Mouse (Mus musculus) regulatory T cell (primary cell): ENCODE results near the gene BC004004.

Experiments
- in situ Hi-C: fragments of 300-600 bp; cut with MboI, MseI; formaldehyde crosslinking; loops from one replicate; pipeline ENCODE4 v1.15.1; 2025; ENCODE audit warnings: high pct_unique_total_duplicates

The BC004004 gene

DNA sequence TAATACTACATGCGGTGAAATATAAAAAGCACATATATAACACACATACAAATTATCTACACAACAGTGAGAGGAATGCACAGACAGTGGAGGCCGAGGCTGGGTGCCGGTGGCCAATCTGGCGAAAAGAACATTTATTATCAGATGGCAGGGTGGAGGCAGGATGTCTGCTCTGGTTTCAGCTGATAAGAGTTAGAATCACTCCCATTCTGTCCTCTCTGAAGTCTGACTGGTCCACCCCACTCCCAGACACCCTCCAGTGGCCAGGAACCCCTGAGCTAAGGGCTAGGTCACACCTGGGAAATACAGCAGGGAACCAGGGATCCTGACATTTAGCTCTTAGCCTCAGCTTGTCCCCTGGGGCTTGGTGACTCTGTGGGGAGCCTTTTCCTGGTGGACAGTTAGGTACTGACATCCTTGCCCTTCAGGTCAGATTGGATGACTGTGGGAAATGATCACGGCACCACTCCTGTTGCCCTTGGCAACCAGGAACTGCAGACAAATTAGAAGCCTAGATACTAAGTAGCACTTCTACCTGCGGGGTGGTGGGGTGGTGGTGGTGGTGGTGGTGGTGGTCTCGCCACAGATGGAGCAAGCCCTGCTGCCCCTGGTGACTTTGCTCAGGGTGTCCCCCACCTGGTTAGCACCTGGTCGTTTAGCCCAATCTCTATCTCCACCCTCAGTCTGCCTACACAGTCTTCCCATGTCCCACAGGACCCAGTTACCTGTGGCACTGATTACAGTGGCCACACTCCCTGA lies 51.5 kb downstream of the BC004004 start:
- in situ Hi-C loops, result no loop called here

DNA sequence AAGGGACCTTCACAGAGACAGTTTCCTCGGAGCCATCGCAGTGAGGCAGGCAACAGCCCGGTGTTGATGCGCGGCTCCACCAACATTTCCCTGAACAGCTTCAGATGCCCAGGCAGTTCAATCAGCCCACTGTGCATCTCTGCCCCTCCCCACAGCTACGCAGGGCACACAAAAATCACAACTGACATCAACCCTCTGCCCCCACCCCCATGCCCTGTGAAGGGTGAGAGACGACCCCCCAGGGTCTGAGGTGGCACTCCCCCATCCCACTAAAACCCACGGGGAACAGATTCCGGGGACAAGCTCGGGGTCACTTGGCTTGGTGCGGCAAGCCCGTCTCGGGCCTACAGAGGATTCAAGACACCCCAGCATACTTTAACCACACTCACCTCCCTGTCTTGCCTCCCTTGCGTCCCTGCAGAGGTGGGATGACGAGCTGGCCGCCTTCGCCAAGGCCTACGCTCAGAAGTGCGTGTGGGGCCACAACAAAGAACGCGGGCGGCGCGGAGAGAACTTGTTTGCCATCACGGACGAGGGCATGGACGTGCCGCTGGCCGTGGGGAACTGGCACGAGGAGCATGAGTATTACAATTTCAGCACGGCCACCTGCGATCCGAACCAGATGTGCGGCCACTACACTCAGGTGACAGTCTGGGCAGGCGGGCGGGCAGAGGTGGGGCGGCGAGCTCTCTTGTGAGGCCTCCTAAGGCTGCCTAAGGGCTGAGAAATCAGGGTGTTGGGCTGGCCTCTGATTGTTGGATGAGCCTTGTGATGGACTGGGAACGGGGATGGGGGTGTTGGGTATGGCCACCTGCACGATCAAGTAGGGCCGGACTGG lies 53.4 kb downstream of the BC004004 start:
- in situ Hi-C loops, result no loop called here

DNA sequence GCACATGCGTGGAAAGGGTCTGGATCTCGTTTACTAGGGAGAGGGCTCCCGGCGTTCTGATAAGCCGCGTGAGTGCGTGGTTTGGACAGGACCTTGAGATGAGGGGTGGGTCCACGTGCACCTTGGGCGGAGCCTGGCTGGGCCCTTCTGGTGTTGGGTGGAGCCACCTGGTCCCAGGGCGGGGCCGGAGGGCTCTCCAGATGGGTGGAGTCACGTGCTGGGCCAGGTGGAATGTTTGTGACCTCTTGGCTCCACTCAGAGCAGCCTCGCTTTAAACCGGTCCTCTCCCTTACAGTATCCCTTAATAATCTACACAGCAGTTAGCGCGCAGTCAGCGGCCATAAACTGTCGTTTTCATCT lies 54.0 kb downstream of the BC004004 start:
- in situ Hi-C loops, result no loop called here

DNA sequence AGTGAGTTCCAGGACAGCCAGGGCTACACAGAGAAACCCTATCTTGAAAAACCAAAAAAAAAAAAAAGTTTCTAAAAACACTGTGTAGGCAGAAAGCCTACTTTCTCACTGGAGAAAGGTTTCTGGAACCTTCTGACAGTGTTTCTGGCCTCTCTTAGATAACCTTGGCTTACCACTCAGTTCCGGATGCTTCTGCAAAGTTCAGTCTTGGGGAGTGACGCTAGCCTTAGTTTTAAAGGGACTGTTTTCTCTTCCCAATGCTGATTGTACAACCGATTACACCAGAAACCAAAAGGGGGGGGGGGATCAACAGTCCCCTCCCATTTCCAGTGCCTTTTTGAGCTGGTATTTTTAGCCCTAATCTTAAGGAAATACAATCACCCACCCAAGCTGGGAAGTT lies 55.0 kb downstream of the BC004004 start:
- in situ Hi-C loops, result no loop called here

DNA sequence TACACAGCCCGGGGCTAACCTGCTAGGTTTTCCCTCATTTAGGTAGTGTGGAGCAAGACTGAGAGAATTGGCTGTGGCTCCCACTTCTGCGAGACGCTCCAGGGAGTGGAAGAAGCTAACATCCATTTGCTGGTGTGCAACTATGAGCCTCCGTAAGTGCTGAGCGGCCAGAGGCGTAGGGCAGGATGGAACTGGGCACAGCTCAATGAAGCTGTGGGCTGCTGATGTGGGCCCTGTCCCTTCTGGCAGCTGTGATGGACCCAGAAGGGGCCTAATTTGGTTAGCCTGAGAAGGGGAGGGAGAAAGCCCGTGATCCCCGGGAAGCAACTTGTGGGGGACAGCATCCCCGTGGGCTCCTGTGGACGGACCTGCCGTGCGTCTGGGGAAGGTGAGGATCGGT lies 57.2 kb downstream of the BC004004 start:
- in situ Hi-C loops, result no loop called here

DNA sequence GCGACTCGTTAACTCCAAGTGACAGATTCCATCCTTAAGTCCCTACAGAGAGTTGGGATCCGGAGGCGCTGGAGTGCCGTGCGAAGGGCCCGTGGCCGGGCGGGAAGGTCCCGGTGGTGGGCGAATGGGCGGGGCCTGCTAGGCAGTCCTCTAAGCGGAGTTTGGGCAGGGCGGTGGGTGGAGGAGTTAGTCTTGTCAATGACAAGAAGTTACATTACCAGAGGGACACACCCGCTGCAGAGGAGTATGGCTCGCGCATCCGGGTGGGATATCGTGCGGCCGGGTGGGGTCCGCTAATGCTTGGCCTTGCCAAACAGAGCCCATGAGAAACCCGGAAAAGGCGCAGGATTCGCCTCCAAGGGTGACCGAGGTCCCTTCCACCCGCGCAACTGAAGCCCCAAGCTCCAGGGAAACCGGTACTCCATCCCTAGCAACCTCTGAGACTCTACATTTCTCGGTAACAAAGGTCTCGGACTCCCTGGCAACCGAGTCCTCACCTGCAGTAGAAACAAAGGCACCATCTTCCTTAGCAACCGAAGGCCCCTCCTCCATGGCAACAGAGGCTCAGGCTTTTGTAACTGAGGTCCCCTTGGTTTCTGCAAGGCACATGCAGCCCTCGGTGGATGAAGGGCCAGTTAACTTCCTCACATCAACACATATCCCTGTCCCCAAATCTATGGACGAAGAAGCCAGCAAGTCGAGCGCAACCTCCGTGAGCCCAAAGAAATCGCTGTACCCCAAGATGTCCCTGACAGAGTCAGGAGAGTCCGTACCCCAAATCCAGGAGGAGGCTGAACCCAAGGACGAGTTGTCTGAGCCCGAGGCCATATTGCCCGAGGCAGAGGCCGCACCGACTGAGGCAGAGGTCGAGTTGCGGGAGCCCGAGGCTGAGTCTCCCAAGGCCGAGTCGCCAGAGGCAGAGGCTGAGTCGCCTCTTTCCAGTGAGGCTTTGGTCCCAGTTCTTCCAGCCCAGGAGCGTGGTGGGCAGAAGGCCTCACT lies 58.2 kb downstream of the BC004004 start:
- in situ Hi-C loops, result no loop called here

DNA sequence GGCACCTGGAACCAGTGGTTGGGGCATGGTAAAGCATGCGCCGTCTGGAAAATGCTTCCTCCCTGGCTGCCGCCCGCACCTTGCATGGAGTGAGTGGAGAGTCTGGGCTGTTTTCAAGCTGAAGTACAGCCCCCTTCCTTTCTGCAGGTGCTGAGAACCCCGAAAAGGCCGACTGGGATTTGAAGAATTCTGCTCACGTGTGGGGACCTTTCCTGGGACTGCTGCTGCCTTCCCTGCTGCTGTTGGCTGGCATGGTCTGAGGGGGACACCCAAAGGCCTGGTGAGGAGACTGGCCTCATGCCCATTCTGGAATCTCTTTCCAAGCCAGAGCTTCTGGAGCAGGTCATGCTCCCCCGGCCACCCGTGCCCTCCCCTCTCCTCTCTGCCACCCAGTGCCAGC lies 59.1 kb downstream of the BC004004 start:
- in situ Hi-C loops, result no loop called here

DNA sequence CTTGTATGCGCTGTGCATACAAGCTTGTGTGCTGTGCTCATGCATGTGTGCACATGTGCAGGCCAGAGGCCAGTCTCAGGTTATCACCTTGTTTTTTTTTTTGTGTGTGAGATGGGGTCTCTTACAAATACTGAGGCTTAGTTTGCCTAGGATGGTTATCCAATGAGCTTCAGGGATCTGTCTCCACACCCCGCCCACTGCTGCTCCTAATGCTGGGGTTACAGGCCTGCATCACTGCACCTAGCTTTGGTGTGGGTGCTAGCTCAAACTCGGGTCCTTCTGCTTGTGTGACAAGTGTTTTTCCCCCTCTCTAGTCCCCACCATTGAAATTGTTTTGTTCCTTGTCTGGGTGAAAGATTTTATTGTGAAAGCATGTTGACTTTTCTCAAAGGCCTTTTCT lies 61.6 kb downstream of the BC004004 start:
- in situ Hi-C loops, result no loop called here

DNA sequence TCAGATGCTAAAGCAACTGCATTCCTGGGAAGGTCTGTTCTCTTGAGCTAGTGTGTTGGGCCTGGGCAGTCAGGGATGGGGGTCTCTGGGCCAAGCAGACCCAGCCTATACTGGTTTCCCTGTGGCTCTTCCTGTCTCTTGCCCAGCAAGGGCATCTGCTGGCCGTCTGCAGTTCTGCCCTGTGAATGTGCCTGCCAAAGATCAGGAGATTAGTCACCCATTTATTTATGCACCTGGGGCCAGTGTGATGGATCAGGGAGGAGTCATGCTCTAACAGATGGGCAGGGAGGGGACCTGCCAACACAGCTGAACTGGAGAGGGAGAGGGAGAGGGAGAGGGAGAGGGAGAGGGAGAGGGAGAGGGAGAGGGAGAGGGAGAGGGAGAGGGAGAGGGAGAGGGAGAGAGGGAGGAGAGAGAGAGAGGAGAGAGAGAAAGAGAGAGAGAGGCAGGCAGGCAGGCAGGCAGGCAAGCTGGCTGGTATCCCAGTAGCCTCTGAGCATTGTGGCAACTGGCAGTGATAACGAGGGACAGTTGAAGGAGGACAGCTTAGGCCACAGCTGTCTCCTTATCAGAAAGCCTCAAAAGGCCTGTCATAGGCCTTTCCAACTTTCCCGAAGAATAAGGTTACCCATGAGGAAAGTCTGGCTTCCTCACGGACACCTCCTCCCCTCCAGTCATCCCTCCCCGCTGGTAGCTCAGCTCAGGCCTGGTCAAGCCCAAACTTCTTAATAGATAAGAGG lies 62.3 kb downstream of the BC004004 start:
- in situ Hi-C loops, result no loop called here

DNA sequence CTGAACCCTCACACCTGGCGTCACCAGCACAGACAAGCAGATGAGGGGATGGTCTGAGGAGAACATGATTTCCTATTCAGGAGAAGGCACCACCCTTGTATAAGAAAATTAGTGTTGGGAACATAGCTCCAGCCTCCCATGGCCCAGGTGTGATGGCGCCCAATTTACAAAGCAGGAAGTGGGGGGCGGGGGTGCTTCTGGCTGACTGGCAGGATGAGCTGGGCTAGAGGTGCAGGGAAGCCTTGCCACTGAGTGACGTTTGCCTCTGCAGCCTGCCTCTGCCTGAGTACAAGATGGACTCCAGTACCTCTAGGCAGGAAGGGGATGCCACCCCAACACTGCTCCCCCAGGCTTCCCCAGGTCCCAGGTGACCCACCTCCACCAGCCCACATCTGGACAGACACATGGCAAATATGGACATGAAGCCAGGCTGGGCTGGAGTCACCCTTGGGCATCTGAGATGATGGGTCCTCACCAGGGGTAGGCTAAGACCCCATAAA lies 63.6 kb downstream of the BC004004 start:
- in situ Hi-C loops, result no loop called here

DNA sequence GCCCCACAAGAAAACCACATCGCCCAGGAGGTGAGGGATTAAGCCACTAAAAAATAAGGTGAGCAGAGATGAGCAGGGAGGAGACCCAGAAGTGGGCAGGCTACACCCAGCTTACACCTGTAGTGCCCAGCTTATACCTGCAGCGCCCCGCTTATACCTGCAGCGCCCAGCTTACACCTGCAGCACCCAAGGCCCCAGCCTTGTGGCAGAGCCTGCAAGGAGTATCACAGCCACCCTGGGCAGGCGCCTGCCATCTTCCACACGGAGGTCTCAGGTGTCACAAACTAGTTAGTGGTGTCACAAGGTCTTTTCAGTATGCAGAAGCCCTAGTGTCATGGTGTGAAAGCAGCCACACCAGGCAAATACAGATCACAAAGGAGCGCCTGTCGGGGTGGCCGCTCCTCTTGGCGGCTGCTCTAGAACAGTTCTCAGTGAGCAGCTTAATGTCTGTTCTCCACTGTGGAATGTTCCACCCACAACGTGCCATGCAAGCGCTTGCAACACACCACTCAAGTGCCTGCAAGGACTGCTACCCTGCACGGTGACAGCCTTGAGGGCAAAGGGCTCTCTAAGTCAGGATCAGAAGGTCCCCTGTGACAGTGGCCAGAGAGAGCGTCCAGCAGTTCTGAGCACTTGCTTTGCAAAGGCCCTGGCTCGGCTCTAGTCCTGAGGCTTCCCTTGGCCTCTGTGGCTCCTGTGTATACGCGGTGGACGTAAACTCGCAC lies 67.8 kb downstream of the BC004004 start:
- in situ Hi-C loops, result no loop called here

DNA sequence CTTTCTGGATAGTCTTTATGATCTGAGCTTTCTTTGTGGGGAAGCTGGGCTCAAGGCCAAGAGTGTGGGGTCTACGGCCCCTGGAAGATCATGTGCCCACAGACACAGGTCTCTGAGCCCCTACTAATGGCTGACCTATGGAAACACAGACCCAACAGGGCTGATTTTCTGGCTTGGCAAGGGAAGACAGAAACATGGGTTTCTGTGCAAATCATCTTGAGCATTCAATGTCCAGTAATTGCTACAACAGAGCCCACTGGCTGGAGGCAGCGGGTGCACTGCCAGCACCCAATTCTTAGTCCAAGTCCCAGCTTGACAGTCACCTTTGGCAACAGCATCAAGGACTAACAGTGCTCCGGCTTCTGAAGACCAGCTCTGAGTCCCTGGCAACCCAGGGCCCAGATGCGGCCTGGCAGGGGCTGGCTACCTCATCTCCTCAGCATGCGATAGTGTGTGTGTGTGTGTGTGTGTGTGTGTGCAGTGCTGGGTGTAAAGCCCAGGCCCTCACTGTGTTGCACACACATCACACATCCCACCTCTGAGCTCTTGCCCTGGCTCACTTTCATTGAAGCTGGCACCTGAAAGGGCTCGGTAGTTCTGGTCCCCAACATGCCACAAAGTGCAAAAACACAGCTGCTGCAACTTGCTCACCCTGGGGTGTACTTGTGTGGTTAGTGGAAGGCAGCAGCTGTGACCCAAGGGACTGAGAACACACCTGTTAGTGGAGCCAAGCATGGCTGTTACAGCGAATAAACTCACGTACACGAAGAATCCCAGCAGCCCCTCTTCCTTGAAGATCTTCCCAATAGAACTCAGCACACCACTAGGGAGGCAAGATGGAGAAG lies 69.6 kb downstream of the BC004004 start:
- in situ Hi-C loops, result no loop called here

DNA sequence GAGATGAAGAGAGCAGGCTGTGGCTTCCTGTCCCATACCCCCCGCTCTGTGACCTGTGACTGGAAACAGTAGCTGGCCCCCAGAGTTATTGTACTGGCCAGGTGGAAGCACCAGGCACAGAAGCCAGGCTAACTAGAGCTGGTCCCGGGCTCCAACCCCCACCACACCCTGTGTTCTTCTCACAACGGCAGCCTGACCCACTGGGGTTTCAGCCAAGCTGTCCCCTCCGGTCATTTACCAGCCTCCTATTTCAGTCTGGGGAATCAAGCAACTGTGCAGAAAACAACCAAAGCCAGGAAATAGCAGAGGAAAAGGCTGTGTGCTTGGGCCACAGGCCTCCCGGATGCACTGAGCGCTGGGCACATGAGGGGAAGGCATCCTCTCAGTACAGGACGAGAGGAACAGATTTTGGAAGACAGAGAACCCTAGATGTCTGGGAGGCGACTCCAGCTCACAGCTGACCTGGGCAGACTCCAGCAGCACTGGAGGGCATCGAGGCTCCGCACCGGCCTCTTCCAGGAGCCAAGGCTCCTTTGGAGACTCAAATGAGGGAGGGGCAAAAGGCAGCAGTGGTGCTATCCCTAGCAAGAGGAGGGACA lies 70.7 kb downstream of the BC004004 start:
- in situ Hi-C loops, result no loop called here

DNA sequence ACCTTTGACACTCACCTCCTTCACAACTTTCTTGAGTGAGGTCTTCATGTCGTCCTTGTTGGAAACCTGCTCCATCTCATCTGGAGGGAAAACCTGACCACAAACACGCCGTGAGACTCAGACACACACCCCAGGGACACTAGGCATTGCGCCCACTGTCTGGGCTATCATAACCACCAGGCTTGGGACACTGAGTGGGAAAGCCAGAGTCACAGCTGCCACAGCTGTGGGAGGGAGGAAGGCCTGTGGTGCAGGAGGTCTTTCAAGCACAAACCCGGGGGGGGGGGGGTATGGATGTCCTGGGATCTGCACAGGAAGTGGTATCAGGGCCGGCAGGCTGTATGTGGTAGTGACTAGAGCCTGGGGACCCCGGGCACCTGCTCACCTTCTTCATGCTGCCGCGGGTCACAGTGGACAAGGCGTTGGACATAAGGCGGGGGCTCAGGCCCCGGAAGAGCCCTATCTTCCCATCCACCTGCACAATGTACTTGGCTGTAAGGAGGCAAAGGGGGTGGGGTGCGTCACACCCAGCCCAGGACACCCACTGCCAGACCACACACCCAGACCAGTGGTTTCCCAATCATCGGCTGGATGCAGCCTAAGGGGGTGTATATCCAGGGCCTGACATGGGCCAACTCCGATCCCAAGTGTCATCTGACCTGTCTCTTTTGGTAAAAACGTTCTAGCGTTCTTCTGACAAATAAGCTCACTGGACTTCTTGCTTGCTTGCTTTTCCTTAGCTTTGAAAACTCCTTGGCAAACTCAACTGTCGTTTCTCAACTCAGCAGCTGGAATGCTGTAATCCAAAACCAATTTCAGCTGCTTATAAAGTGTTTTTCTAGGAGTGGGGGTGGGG lies 72.0 kb downstream of the BC004004 start:
- in situ Hi-C loops, result no loop called here

DNA sequence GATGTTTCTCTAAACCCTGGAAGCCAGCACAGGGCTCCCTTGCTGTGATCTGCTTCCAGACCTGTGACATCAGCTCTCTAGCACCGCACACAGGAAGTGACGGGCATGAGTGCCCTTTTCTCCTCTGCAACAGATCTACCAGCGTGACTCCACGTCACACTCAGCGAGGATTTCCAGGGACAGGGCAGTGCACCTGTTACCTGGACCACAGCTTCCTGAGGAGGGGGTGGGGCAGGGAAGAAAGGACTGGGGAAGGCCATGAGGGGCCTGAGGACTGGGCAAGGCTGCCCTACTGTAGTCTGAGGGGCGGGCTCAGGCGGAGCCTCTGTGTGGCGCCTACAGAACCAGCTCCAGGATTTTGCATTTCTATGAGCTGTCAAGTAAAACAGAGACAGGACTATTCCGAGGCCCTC lies 73.0 kb downstream of the BC004004 start:
- in situ Hi-C loops, result no loop called here

DNA sequence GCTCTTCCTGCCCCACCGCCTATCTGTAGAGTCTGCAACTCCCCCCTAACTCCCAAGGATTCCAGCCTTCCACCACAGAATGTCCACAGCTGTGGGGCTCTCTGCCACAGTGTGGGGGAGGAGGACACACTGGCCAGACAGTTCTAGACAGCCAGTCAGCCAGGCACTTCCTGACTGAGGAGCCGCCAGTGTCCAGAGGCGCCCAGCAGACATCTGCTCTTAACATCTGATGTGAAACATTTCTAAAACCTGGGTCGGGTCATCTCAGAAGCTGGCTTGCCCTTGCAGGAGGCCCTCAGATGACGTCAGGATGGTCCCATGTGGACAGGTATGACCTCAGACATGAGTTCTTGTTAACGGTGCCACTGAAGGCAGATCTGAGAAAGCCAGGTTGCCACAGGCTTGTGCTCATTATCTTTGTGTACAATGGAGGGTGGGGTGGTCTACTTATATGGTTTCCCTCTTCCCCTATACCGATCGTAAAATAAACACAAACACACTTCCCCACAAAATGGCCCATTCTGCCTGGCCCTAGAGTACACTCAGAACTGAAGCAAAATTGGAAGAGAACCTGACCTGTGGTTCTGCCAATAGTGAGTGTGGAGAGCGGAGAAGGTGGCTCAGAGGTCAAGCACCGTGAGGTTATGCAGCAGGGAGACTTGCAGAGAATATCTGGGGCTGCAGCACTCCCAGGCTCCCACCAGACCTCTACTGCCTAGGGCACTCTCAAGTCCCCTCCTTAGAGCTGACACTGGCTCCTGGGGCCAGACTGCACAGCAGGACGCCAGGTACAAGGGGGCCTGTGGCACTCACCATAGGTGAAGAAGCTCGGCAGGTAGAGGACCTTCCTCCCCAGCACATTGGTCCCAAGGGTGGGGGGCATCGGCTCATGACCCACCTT lies 73.7 kb downstream of the BC004004 start:
- in situ Hi-C loops, result no loop called here

DNA sequence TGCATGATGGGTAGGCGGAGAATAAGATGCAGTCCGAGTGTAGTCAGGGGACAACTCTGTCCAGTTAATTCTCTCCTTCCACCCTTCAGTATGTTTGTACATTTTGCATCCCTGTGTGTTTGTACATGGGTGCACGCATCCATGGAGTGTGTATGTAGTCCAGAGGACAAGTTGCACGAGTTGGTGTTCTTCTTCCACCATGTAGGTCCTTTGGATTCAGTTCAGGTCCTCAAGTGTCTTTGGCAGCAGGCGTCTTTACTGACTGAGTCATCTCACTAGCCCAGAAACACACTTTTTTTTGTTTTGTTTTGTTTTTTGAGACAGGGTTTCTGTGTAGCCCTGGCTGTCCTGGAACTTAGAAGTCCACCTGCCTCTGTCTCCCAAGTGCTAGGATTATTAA lies 74.7 kb downstream of the BC004004 start:
- in situ Hi-C loops, result no loop called here
